Mouse (Mus musculus) liver, embryonic 15.5 days (tissue): ENCODE measurements around the gene Vmac. TPM values are rescaled to one million over a fixed set of nuclear protein-coding genes. Genes with fewer than 3 reads are reported as not detected.

Experiments
- polyA plus RNA-seq: library from polyadenylated mRNA; unstranded; fragments of >200 nt; fragmentation: Nextera tagmentation; extraction: Ambion mirVana; gene quantifications from 2 replicates; pipeline ENCODE4 v1.2.1, GENCODE M21; 2015

Vmac gene
- polyA plus RNA-seq, 1 experiment from 2014 or later = 2.4 TPM

Other genes with a start within 250 kb of the Vmac start
- 5.5 and 6.1 TPM in 2 replicates for gene Ptprs, start 241.5 kb downstream of the Vmac start, polyA plus RNA-seq
- not detected in 2 replicates for gene Znrf4, start 205.6 kb downstream of the Vmac start, polyA plus RNA-seq
- 0.12 and 0.15 TPM in 2 replicates for gene Gm20219, start 163.6 kb downstream of the Vmac start, polyA plus RNA-seq
- gene Safb2, start 133.4 kb downstream of the Vmac start, polyA plus RNA-seq = 31.2 and 34.8 TPM in 2 replicates
- 36.3 and 40.4 TPM in 2 replicates for gene Safb, start 133.2 kb downstream of the Vmac start, polyA plus RNA-seq
- gene 2410015M20Rik, start 108.3 kb downstream of the Vmac start, polyA plus RNA-seq = 125 and 143 TPM in 2 replicates
- 745 and 882 TPM in 2 replicates for gene Rpl36, start 104.6 kb downstream of the Vmac start, polyA plus RNA-seq
- 36.9 and 44.5 TPM in 2 replicates for gene Lonp1, start 91.1 kb downstream of the Vmac start, polyA plus RNA-seq
- gene Catsperd, start 89.9 kb downstream of the Vmac start, polyA plus RNA-seq = 0.30 and 0.44 TPM in 2 replicates
- gene Ranbp3, start 44.7 kb downstream of the Vmac start, polyA plus RNA-seq = 40.8 and 42.6 TPM in 2 replicates
- 210 and 226 TPM in 2 replicates for gene Ndufa11, start 255 bp downstream of the Vmac start, polyA plus RNA-seq
- gene Nrtn, start 39.5 kb upstream of the Vmac start, polyA plus RNA-seq = 1.1 and 1.6 TPM in 2 replicates
- gene Dus3l, start 46.7 kb upstream of the Vmac start, polyA plus RNA-seq = 12.5 and 14.4 TPM in 2 replicates
- gene Prr22, start 52.2 kb upstream of the Vmac start, polyA plus RNA-seq = 0.23 and 0.60 TPM in 2 replicates
- gene Rfx2, start 113.0 kb upstream of the Vmac start, polyA plus RNA-seq = 11.9 and 14.6 TPM in 2 replicates
- gene Acsbg2, start 156.4 kb upstream of the Vmac start, polyA plus RNA-seq = not detected in 2 replicates
- 0.03 and 0.07 TPM in 2 replicates for gene 1700061G19Rik, start 157.5 kb upstream of the Vmac start, polyA plus RNA-seq
- 9.0 and 10.2 TPM in 2 replicates for gene Mllt1, start 217.4 kb upstream of the Vmac start, polyA plus RNA-seq